Mouse (Mus musculus) B cell, adult 2 months (primary cell): Measurements from ENCODE around the gene Vps35l.

Source experiments
- DNase-seq, 2 experiments: peaks; one replicate each; pipeline ENCODE4 v3.0.0; 2022

Vps35l gene

GRCm38 (mm10) chr7:118778561-118778960 is 38.5 kb downstream of the Vps35l start:
- DNase-seq: no peak

- DNase-seq: no peak
Observed at GRCm38 (mm10) chr7:118783305-118784001, 43.4 kb downstream of the Vps35l start.

GRCm38 (mm10) chr7:118786091-118786490 is 46.1 kb downstream of the Vps35l start:
- DNase-seq: no peak

- DNase-seq: no peak
Observed at GRCm38 (mm10) chr7:118787326-118787725, 47.3 kb downstream of the Vps35l start.

GRCm38 (mm10) chr7:118788481-118788880 is 48.5 kb downstream of the Vps35l start:
- no peak for DNase-seq

GRCm38 (mm10) chr7:118790292-118790691 is 50.3 kb downstream of the Vps35l start:
- no peak for DNase-seq

GRCm38 (mm10) chr7:118793899-118794298 is 53.9 kb downstream of the Vps35l start:
- no peak for DNase-seq

GRCm38 (mm10) chr7:118795779-118796178 is 55.8 kb downstream of the Vps35l start:
- no peak for DNase-seq

GRCm38 (mm10) chr7:118796838-118797237 is 56.8 kb downstream of the Vps35l start:
- DNase-seq: peak in 1 of 2 experiments; percentile 2

GRCm38 (mm10) chr7:118797600-118797999 is 57.6 kb downstream of the Vps35l start:
- DNase-seq: peak; percentile 18 to 19

- peak; percentile 75 to 81 for DNase-seq
Observed at GRCm38 (mm10) chr7:118798105-118798570, 58.1 kb downstream of the Vps35l start.

GRCm38 (mm10) chr7:118800112-118800734 is 60.2 kb downstream of the Vps35l start:
- DNase-seq: peak in 1 of 2 experiments; percentile 2

- no peak for DNase-seq
Observed at GRCm38 (mm10) chr7:118801791-118802190, 61.8 kb downstream of the Vps35l start.

- no peak for DNase-seq
Observed at GRCm38 (mm10) chr7:118803425-118803824, 63.4 kb downstream of the Vps35l start.

GRCm38 (mm10) chr7:118806631-118807411 is 66.8 kb downstream of the Vps35l start:
- no peak for DNase-seq

GRCm38 (mm10) chr7:118807899-118808298 is 67.9 kb downstream of the Vps35l start:
- no peak for DNase-seq

GRCm38 (mm10) chr7:118811407-118812106 is 71.5 kb downstream of the Vps35l start:
- DNase-seq: no peak

- no peak for DNase-seq
Observed at GRCm38 (mm10) chr7:118813592-118813991, 73.6 kb downstream of the Vps35l start.

- no peak for DNase-seq
Observed at GRCm38 (mm10) chr7:118816275-118816674, 76.2 kb downstream of the Vps35l start.

GRCm38 (mm10) chr7:118817741-118818140 is 77.7 kb downstream of the Vps35l start:
- no peak for DNase-seq

GRCm38 (mm10) chr7:118819666-118820065 is 79.6 kb downstream of the Vps35l start:
- no peak for DNase-seq

- DNase-seq: no peak
Observed at GRCm38 (mm10) chr7:118821356-118821755, 81.3 kb downstream of the Vps35l start.
